Mouse (Mus musculus): ENCODE measurements at regions not wholly inside any gene's neighbourhood (a gene's known extent, or its start where the extent isn't known, plus 50 kb on each side); places are given as distances from the start of the nearest gene placed in this dataset.

GRCm38 (mm10) chr2:24544190-24544589 is 68.8 kb upstream of the Pax8 start:
- DNase-seq: peak; percentile 19

GRCm38 (mm10) chr2:24538890-24539573 is 63.6 kb upstream of the Pax8 start:
- DNase-seq: peak; percentile 33

- peak; percentile 34 for DNase-seq
Measured at GRCm38 (mm10) chr2:24537324-24537723, 61.9 kb upstream of the Pax8 start.
